Mouse (Mus musculus) bone marrow, adult 2 months (tissue): ENCODE data around the gene Map3k1.

Source experiments
- CTCF ChIP-seq: fragments of 200-500 bp; IDR thresholded peaks from 2 replicates; pipeline ENCODE4 v1.5.1; 2011; ENCODE audit warnings: low read length, control low read depth; ENCODE audit not compliant: control insufficient read depth, insufficient read depth
- POLR2A ChIP-seq: fragments of 200-500 bp; IDR thresholded peaks from 2 replicates; pipeline ENCODE4 v1.6.1; 2011; ENCODE audit warnings: low read depth, mild to moderate bottlenecking, control low read depth, low read length, borderline replicate concordance; ENCODE audit not compliant: control insufficient read depth

DNA sequence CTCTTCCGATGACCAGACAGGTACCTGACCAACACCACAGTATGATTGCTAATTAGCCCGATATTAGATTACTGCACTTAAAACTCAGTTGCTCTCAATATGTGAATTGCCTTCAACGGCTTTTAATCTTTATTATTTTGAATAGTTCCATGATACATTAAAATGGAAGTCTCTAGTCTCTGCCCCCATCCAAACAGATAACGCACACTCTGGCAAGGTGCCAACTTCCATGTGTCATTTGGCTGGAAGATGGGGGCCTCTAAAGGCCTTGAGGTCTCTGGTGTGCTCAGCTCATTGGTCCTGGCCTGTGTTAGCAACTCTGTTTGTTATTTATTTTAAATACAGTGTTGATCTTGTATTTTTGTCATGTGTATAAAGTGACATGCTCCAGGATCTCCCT is 10.3 kb upstream of the Map3k1 start:
- TF ChIP-seq POLR2A: no peak
- TF ChIP-seq CTCF: no peak
